Mouse (Mus musculus) cerebellum, postnatal 10 days (tissue): ENCODE data around the gene Hist1h2bj.
"Not testable (repeated sequence)": the region's sequence is repeated elsewhere in the genome, so short reads cannot be mapped to it uniquely, and the experiment has no call there.

Experiments used
- DNase-seq, 2 experiments: peaks; one replicate each; pipeline ENCODE4 v3.0.0; 2021; ENCODE audit warnings: mixed read lengths in 2 of 2

Gene Hist1h2bj

GRCm38 (mm10) chr13:22040464-22041141 is 2.4 kb upstream of the Hist1h2bj start:
- peak; percentile 20 to 42 for DNase-seq

GRCm38 (mm10) chr13:22041142-22041536 is 1.9 kb upstream of the Hist1h2bj start, which contains the start of gene Hist1h4i:
TSS of gene Hist1h4i (minus strand) at chr13:22041362.
- peak; percentile 99 for DNase-seq

GRCm38 (mm10) chr13:22041651-22042567 is 1.1 kb upstream of the Hist1h2bj start:
- DNase-seq: peak; percentile 36 to 52

- DNase-seq: peak; percentile 17 to 75
Measured at GRCm38 (mm10) chr13:22043503-22044431, 753 bp downstream of the Hist1h2bj start.

- peak in 1 of 2 experiments; percentile 0 for DNase-seq
Measured at GRCm38 (mm10) chr13:22044432-22045155, 1.6 kb downstream of the Hist1h2bj start.

- DNase-seq: peak in 1 of 2 experiments; percentile 1
Measured at GRCm38 (mm10) chr13:22045311-22045710, 2.3 kb downstream of the Hist1h2bj start.

- peak in 1 of 2 experiments; percentile 0 for DNase-seq
Measured at GRCm38 (mm10) chr13:22049041-22049440, 6.0 kb downstream of the Hist1h2bj start.

- DNase-seq: peak; percentile 54 to 65
Measured at GRCm38 (mm10) chr13:22049737-22050440, 6.9 kb downstream of the Hist1h2bj start.

- DNase-seq: peak; percentile 93 to 95
Measured at GRCm38 (mm10) chr13:22050591-22051522, 7.8 kb downstream of the Hist1h2bj start.

GRCm38 (mm10) chr13:22051523-22051859 is 8.5 kb downstream of the Hist1h2bj start:
- no peak for DNase-seq

- no peak for DNase-seq
Measured at GRCm38 (mm10) chr13:22053754-22054153, 10.7 kb downstream of the Hist1h2bj start.

GRCm38 (mm10) chr13:22061422-22061821 is 18.4 kb downstream of the Hist1h2bj start:
- DNase-seq: no peak

GRCm38 (mm10) chr13:22063468-22063867 is 20.5 kb downstream of the Hist1h2bj start:
- no peak for DNase-seq

- DNase-seq: not testable (repeated sequence)
Measured at GRCm38 (mm10) chr13:22084140-22084539, 41.1 kb downstream of the Hist1h2bj start, which contains the start of gene Vmn1r188. TSS of gene Vmn1r188 (plus strand) at chr13:22084440.
